Mouse (Mus musculus): ENCODE results near the gene Btbd8. TPM values are rescaled to one million over a fixed set of nuclear protein-coding genes. Genes with fewer than 3 reads are reported as not detected.

Gene Btbd8
- polyA plus RNA-seq, 1 experiment: not detected

DNA sequence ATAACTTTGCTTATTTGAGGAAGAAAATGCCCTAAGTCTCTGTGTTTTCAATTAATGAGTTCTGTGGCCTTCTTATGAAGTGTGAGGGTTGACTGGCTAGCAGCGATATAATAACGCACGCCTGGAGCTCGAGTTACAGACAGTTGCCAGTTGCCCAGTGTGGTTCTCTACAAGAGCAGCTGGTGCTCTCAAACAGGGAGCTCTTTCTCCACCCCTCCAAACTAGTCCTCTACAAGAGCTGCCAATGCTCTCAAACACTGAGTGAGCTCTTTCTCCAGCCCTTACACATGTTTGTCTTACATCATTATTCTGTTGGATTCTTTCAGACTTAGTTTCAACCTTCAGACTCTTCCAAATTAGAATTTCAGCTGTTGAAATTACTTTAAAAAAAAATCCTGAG, 26.5 kb upstream of the Btbd8 start:
- WGBS: 35% methylated on average over 4 of the region's 4 CpGs
- H3K27ac ChIP-seq (ENCODE audit: insufficient read depth, low read depth, low read length): no peak overlapping the region
- no peak overlapping the region for H3K4me3 ChIP-seq (ENCODE audit: insufficient read depth, low read depth, low read length)
- no peaks in the 10 kb centered on the region for H3K4me1 ChIP-seq (ENCODE audit: control insufficient read depth, insufficient read depth, low read length)
- TF ChIP-seq POLR2A (IDR thresholded peaks at IDR 0.05; ENCODE audit: insufficient read depth, low read depth, low read length): no peak
- no peak for TF ChIP-seq CTCF (IDR thresholded peaks at IDR 0.05; ENCODE audit: insufficient read depth, low read depth, low read length)

- Histone ChIP-seq H3K4me1 (ENCODE audit: control insufficient read depth, insufficient read depth, low read length) (no peaks in the 10 kb centered on the region), H3K27ac (ENCODE audit: insufficient read depth, low read depth, low read length) (no peak overlapping the region), H3K4me3 (ENCODE audit: insufficient read depth, low read depth, low read length) (no peak overlapping the region)
- WGBS: 91% methylated on average over 2 of the region's 2 CpGs
- no peak for TF ChIP-seq CTCF (IDR thresholded peaks at IDR 0.05; ENCODE audit: insufficient read depth, low read depth, low read length)
- TF ChIP-seq POLR2A (IDR thresholded peaks at IDR 0.05; ENCODE audit: insufficient read depth, low read depth, low read length): no peak
These were observed 25.5 kb upstream of the Btbd8 start for GRCm38 (mm10) chr5:107412285-107412684.

DNA sequence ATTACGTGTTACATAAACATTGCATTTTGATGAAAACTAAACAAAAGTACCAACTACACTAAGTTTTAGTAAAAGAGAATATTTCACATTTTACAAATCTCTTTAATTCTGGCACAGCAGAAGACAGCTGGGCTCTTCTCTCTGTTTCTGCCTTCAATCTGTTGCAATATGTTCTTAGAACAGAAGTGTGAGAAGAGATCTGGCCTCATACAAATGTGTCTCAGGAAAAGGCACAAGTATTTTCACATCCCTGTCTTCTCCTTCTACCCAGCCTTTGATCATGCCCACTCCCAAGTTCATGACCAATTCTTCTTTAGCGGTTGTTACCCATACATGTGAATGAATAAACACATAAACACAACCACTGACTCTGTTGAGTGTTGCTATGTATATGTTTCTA, 22.7 kb upstream of the Btbd8 start:
- TF ChIP-seq CTCF (IDR thresholded peaks at IDR 0.05; ENCODE audit: insufficient read depth, low read depth, low read length): no peak
- TF ChIP-seq POLR2A (IDR thresholded peaks at IDR 0.05; ENCODE audit: insufficient read depth, low read depth, low read length): no peak
- 89% methylated on average over 2 of the region's 2 CpGs for WGBS
- Histone ChIP-seq H3K4me1 (ENCODE audit: control insufficient read depth, insufficient read depth, low read length) (no peaks in the 10 kb centered on the region), H3K4me3 (ENCODE audit: insufficient read depth, low read depth, low read length) (no peak overlapping the region), H3K27ac (ENCODE audit: insufficient read depth, low read depth, low read length) (no peak overlapping the region)

DNA sequence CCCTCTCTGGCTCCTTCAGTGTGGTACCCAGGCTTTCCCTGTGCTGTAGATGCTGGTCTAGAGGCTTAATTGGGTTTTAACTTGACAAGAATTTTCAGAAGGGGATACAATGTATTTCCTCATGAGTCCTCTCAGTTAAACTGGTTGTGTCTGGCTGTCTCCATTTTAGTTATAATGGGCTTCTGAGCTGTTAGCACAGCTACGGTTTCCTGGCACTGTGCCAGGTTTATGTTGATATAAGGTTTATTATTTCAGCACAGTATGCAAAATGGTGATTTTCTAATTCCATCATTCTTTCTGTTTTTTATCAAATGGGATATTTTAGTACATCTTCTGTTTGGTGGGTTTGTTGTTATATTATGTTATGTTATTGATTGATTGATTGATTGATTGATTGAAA, 16.1 kb upstream of the Btbd8 start:
- no peak overlapping the region for H3K4me3 ChIP-seq (ENCODE audit: insufficient read depth, low read depth, low read length)
- 31% methylated on average over 1 of the region's 1 CpGs for WGBS
- H3K4me1 ChIP-seq (ENCODE audit: control insufficient read depth, insufficient read depth, low read length): no peaks in the 10 kb centered on the region
- no peak overlapping the region for H3K27ac ChIP-seq (ENCODE audit: insufficient read depth, low read depth, low read length)
- TF ChIP-seq POLR2A (IDR thresholded peaks at IDR 0.05; ENCODE audit: insufficient read depth, low read depth, low read length) (no peak), CTCF (IDR thresholded peaks at IDR 0.05; ENCODE audit: insufficient read depth, low read depth, low read length) (no peak)

DNA sequence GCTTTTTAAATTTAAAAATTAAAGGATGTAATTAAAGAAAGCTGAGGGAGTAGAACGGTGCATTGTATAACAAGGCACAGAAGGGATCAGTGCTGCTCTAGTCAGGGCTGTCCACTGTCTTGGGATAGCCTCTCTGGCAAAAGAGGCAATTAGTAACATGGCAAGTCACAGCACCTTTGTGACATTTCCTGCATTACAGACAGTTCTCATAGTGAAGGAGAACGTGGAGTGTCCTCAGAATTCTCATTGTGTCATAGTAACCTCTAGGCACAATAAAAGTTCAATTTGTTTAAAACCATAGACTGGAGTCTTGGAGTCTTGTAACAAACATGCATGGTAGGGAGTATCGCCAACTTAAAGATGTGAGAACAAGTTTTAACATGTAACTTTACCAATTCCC, 6.5 kb upstream of the Btbd8 start, which contains the start of gene Lpcat2b:
Gene Lpcat2b, plus strand, starts transcription at position 301 of the 400 bp plus-strand sequence.
- no peak within 1 kb of the TSS for H3K4me3 ChIP-seq (ENCODE audit: insufficient read depth, low read depth, low read length)
- no peaks in the 10 kb centered on the region for H3K4me1 ChIP-seq (ENCODE audit: control insufficient read depth, insufficient read depth, low read length)
- 79% methylated on average over 3 of the region's 3 CpGs for whole genome bisulfite sequencing
- no peak for TF ChIP-seq POLR2A (IDR thresholded peaks at IDR 0.05; ENCODE audit: insufficient read depth, low read depth, low read length)
- TF ChIP-seq CTCF (IDR thresholded peaks at IDR 0.05; ENCODE audit: insufficient read depth, low read depth, low read length): no peak
- no peak within 1 kb of the TSS for H3K27ac ChIP-seq (ENCODE audit: insufficient read depth, low read depth, low read length)

DNA sequence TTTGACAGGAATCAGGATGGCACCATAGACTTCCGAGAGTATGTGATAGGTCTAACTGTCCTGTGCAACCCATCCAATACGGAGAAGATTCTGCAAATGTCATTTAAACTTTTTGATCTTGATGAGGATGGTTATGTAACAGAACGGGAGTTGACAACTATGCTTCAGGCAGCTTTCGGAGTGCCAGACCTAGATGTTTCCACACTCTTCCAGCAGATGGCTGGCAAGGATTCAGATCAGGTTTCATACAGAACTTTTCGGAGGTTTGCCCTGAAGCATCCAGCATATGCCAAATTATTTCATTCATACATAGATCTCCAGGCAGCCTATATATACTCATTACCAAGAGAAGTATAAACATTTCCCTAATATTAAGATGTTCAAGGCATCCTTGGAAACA, 3.8 kb upstream of the Btbd8 start:
- no peak overlapping the region for H3K27ac ChIP-seq (ENCODE audit: insufficient read depth, low read depth, low read length)
- H3K4me3 ChIP-seq (ENCODE audit: insufficient read depth, low read depth, low read length): no peak overlapping the region
- no peaks in the 10 kb centered on the region for H3K4me1 ChIP-seq (ENCODE audit: control insufficient read depth, insufficient read depth, low read length)
- WGBS: 81% methylated on average over 5 of the region's 5 CpGs
- TF ChIP-seq POLR2A (IDR thresholded peaks at IDR 0.05; ENCODE audit: insufficient read depth, low read depth, low read length) (no peak), CTCF (IDR thresholded peaks at IDR 0.05; ENCODE audit: insufficient read depth, low read depth, low read length) (no peak)

DNA sequence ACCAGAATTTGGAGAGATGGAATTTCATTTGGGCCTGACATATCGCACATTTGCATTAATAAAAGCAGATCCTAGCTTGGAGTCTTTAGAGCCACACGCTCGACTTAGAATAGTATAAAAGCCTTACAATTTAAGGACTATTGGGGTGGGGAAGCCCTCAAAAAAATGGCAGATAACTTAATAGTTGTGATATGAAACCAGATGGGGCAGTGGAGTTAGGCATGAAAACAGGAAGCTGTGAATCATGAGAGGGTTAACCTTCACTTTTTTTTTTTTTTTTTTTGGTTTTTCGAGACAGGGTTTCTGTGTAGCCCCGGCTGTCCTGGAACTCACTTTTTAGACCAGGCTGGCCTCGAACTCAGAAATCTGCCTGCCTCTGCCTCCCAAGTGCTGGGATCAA, 1.6 kb upstream of the Btbd8 start:
- Histone ChIP-seq H3K4me3 (ENCODE audit: insufficient read depth, low read depth, low read length) (no peak overlapping the region), H3K4me1 (ENCODE audit: control insufficient read depth, insufficient read depth, low read length) (no peaks in the 10 kb centered on the region), H3K27ac (ENCODE audit: insufficient read depth, low read depth, low read length) (no peak overlapping the region)
- TF ChIP-seq CTCF (IDR thresholded peaks at IDR 0.05; ENCODE audit: insufficient read depth, low read depth, low read length) (no peak), POLR2A (IDR thresholded peaks at IDR 0.05; ENCODE audit: insufficient read depth, low read depth, low read length) (no peak)
- WGBS: 86% methylated on average over 6 of the region's 6 CpGs

DNA sequence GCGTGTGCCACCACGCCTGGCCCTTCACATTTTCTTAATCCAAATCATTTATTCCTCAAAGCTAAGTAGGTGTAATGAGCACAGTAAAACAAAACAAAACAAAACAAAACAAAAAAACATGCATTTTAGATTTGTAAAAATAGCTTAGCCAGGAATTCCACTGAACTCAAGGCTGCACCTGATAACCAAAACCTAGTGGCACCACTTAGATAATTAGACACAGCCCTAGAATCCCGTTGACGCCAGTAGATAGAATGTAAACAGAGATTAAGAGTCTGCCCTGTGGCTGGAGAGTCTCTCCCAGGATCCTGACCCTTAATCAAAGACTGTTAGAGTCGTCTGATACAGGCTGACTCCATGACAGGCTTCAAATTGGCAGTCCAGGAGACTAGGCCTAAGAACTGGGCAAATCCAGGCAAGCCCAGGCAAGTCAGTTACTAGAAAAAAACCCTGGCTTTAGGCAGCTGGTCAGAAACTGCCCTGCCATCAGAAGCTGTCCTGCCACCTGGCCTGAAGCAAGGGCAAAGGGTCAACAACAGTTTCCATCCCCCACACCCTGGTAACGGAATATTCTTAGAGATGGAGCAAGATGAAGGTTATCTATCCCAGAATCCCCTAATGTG, 1.1 kb upstream of the Btbd8 start:
- Histone ChIP-seq H3K4me3 (ENCODE audit: insufficient read depth, low read depth, low read length) (no peak overlapping the region), H3K4me1 (ENCODE audit: control insufficient read depth, insufficient read depth, low read length) (no peaks in the 10 kb centered on the region), H3K27ac (ENCODE audit: insufficient read depth, low read depth, low read length) (no peak overlapping the region)
- no peak for TF ChIP-seq POLR2A (IDR thresholded peaks at IDR 0.05; ENCODE audit: insufficient read depth, low read depth, low read length)
- no peak for TF ChIP-seq CTCF (IDR thresholded peaks at IDR 0.05; ENCODE audit: insufficient read depth, low read depth, low read length)
- 88% methylated on average over 6 of the region's 6 CpGs for WGBS

DNA sequence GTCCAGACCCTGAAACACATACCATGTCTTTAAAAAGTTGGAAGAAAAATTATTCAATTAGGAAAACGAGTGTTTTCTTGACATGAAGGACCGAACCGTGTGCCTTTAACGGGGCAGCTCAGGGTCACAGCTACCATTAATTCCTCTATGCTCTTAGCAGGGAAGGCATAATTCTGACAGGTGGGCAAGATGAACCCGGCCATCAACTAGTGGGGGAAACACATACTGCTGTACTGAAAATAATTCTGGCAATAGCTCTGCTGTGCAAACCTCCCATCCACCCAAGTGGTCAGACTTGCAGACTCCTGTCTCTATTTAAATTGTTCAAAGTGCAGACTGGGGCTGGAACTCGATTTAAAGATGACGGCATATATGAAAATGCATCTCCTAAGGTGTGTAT, 556 bp downstream of the Btbd8 start:
- 19% methylated on average over 7 of the region's 7 CpGs for whole genome bisulfite sequencing
- Histone ChIP-seq H3K4me3 (ENCODE audit: insufficient read depth, low read depth, low read length) (peak overlapping the region; percentile 95), H3K27ac (ENCODE audit: insufficient read depth, low read depth, low read length) (peak overlapping the region; percentile 74; the same call in 1 of the 2 replicates), H3K4me1 (ENCODE audit: control insufficient read depth, insufficient read depth, low read length) (peaks cover 2% of the 10 kb centered on the region; the same call in 1 of the 2 replicates)
- no peak for TF ChIP-seq CTCF (IDR thresholded peaks at IDR 0.05; ENCODE audit: insufficient read depth, low read depth, low read length)
- no peak for TF ChIP-seq POLR2A (IDR thresholded peaks at IDR 0.05; ENCODE audit: insufficient read depth, low read depth, low read length)
